Mouse (Mus musculus) adrenal gland, adult 2 months (tissue): ENCODE results near the gene Nbas. TPM values are rescaled to one million over a fixed set of nuclear protein-coding genes. Genes with fewer than 3 reads are reported as not detected.

ENCODE experiments used
- DNase-seq: peaks from one replicate; pipeline ENCODE4 v3.0.0; 2021
- polyA plus RNA-seq: library from polyadenylated mRNA; depleted of rRNA; stranded (reverse); fragments of >200 nt; gene quantifications from 2 replicates; pipeline ENCODE4 v1.2.3, GENCODE M21; 2012
- total RNA-seq, 2 experiments: library from RNA; stranded (reverse); gene quantifications; 2 replicates each; pipeline ENCODE4 v1.2.3; 2021

The Nbas gene
- total and polyA plus RNA-seq, 3 experiments, result 10.0 to 31.4 (median 23.2) TPM

DNA sequence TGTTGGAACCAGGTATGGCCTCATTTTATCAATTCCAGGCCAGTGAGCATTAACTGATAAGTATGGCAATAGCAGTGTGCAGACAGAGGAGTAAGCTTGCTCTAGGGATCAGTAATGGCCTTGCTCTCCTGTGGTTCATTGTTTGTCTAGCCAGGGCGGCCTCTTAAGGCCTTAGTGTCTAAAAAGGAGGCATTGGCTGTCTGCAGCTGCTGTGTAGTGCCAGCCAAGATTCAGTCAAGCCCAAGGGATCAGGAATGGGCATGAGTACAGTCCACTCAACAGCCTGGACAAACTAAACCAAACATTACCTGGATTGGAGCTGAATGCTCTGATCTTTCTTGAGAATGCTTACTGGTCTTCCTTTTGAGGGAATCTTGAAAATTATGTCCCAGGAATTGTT is 120.7 kb downstream of the Nbas start:
- DNase-seq, result no peak

DNA sequence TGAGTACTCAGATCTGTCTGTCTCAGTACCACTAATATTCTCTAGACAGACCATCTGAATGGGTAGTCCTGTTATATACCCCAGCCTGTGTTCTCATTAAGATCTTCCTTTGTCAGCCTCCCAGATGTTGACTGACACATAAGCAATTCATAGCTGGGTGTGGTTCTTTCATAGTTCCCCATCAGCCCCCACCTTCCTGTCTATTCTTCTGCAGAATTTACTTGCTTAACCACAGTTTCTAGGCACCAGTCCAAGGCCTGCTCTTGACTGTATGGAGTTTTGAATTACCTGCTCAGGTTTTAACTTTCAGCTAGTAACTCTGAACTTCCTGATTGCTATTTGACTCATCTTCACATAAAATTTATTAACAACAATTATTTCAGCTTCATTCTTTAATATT is 141.3 kb downstream of the Nbas start:
- no peak for DNase-seq

GRCm38 (mm10) chr12:13418651-13419050 is 149.7 kb downstream of the Nbas start:
- DNase-seq, result no peak

DNA sequence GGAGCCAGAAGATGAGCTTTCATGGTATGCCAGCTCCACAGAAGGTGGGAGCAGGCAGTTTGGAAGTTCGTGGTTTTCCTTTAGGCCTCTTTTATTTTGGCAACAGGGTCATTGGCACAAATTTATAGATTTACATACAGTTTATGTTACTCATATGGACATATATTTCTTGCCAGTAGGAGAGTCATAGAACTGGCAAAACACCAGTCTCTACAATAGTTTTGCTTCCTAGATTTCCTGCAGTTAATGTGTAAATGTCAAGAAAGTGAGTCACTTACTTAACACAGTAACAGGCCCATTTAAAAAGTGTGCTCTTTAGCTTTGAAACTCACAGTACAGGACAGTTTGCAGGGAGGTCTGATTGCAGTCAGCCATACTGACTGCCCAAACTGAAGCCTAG is 161.3 kb downstream of the Nbas start:
- DNase-seq, result no peak

DNA sequence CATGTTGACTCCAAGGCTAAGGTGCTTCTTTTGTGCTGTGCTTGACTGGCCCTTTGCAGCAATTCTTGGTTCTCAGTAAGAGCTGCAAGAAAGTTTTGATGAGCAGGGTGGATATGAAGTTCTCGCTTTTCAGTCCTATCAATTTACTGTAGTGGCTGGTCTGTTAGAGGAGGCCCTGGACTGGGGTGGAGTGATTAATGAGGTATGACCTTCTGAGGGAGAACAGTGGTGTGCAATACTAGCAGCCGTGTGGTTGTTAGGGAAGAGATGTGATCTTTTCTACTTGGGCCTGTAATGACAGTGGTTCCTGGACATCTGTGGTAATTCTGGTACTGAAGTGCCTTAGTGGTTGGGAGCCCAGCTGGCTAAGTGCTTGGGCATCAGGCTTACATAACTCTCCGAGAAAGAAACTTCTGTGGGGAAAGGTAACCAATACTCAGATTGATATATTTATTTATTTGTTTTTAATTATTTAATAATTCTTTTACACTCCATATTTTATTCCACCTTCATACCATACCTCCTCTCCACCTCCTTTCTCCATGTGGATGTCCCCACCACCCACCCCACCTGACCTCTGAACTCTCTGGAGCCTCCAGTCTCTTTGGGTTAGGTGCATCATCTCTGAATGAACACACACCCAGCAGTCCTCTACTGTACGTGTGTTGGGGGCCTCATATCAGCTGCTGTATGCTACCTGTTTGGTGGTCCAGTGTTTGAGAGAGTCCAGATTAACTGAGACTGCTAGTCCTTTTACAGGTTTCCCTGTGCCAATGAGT is 175.9 kb downstream of the Nbas start:
- no peak for DNase-seq

GRCm38 (mm10) chr12:13445486-13446065 is 176.6 kb downstream of the Nbas start:
- DNase-seq, result no peak

DNA sequence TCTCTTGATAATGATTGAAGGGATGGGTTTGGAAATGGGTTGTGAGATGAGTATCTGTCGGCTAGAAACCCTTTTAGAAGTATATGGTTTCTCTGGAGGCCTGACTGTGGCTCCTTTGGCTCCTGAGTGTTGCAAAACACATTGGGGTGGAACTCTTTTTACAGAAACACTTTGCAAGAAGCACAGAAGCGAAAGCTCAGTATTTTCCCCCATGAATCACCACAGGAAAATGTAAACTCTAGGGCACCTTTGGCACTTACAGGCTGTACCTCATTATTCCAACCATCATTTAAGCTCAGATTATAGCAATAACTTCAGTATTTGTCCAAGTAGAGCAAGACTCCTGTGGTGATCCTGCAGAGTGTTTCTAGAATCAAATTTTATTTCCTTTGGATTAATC is 180.0 kb downstream of the Nbas start:
- DNase-seq, result no peak

DNA sequence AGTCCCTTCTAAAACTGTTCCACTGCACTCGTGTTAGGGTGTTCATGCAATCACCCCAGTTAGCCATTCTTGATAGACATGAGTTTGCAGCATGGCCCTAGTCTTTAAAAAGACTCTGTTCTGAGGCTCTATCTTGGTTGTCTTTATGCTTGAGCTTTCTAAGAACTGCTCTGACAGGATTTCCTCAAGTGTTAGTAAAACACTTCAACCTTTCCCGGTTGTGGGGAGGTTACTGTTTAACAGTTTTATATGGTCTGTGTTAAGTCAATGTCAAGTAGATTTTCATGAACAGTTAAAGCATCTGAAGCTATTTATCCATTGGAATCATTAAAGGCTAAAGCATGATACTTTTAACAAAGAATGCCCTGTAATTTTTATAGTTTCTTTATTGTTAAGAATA is 183.1 kb downstream of the Nbas start:
- DNase-seq, result no peak

- DNase-seq, result no peak
Observed at GRCm38 (mm10) chr12:13460223-13460853, 191.4 kb downstream of the Nbas start.

DNA sequence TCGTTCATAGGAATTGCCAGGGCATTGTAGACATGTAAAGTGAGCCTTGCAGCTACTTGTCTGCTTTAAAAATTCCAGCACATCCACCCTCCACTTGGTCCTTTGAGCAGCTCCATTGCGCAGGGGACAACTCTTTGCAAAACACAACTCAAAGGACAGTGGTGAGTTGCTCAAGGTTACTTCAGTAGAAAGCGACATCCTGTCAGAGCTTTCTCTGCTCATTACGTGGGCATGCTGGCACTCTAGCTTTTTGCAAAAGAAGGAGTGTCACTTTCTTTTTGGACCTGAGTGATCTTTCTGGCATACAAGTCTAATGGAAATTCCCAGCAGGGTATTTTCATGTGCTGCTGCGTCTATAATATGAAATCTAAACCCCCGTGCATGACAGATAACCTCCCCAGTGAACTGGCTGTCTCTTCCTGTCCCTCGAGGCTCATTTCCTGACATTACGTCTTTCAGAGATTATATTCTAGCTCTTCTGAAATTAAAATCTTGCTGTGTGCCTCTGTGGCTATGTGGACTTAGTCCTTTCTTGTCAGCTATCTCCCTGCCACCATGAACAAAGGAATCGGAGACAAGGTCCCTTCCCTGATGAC is 192.7 kb downstream of the Nbas start:
- peak; percentile 31 for DNase-seq

DNA sequence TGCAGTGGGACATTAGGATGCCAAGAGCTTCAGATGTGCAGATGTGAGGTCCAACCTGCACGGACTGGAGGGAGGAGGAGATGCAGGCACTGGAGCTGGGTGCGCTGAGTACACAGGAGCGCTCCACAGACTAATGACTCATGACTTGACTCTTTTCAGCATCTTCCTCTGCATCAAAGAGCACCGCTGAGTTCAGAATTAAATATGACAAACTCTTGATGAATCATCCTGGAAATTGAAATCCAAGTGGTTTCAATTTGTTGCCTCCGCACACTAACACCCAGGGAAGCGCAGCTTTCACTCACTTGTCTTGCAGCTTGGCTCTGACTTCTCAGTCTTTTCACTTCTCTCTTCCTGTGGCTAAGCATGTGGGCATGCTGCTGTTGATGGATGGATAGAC is 193.5 kb downstream of the Nbas start:
- DNase-seq, result peak; percentile 30

GRCm38 (mm10) chr12:13465554-13465953 is 196.6 kb downstream of the Nbas start:
- no peak for DNase-seq

- no peak for DNase-seq
Observed at GRCm38 (mm10) chr12:13474881-13475280, 205.9 kb downstream of the Nbas start.

DNA sequence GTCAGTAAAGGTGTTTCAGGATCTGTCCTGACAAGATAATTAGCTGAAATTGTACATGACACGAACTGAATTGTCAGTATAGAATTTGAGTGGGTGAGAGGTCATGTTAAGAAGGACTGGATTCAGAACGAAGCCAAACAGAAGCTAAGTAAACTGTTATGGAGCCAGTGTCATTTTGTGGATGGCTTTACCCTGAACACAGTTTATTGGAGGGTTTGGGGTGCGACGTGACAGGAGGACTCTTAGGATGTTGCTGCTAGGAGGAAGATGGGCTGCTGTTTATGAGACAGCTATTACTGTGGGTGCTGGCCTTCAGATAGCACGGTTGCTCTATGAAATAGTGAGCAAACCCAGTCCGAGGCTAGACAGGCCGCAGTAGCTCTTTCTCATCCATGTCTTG is 210.2 kb downstream of the Nbas start:
- no peak for DNase-seq

GRCm38 (mm10) chr12:13486278-13486677 is 217.3 kb downstream of the Nbas start:
- no peak for DNase-seq

- no peak for DNase-seq
Observed at GRCm38 (mm10) chr12:13497211-13497610, 228.3 kb downstream of the Nbas start.

- no peak for DNase-seq
Observed at GRCm38 (mm10) chr12:13499237-13499889, 230.4 kb downstream of the Nbas start.

DNA sequence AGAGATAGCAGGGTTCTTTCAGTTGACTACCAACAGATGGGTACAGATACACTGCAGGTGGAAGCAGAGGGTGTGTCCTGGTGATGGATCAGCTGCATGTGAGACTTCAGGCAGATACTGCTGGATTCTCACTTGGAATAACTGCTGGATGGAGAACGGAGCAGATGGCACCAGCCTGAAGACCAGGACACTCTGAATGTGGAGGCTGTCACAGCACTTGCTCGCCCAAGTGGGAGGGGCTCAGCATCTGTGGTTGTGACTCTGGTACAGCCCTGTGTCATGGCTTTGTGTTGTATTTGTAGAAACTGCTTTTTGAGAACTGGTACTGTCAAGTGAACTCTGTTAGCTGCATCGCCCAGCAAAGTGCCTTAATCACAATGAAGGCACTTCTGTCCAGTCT is 231.3 kb downstream of the Nbas start:
- DNase-seq, result no peak

DNA sequence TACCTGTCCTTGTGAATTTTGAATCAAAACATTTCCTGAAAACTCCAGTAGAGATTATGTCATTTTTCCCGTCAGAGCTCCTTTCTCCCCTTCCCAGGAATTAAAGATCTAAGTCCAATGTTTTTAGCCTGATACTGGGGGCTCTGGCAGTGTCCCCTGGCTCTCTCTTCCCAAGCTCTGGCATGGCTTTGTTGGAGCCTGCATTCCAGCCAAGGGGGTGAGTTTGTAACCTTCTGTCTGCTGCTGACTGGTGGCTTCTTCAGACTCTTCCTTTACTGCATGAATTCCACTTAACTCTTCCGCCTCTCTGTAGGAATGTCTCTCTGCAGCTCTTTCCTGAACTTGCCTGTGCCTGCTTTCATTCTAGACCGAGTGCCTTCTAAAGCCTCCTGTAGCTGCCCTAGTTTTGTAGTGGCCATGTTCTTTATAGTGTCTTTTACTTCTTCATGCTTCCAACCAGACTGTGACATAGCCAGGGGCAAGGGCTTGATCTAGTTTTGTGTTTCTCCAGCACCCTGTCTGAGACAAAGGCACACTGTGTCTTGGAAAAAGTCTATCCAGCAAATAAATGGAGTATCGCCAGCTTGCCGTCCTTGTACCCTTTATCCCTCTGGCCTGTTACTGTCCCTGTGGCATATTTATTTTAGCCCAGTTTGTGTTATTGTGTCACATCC is 236.0 kb downstream of the Nbas start:
- DNase-seq, result no peak

GRCm38 (mm10) chr12:13518082-13518481 is 249.1 kb downstream of the Nbas start:
- DNase-seq, result no peak

DNA sequence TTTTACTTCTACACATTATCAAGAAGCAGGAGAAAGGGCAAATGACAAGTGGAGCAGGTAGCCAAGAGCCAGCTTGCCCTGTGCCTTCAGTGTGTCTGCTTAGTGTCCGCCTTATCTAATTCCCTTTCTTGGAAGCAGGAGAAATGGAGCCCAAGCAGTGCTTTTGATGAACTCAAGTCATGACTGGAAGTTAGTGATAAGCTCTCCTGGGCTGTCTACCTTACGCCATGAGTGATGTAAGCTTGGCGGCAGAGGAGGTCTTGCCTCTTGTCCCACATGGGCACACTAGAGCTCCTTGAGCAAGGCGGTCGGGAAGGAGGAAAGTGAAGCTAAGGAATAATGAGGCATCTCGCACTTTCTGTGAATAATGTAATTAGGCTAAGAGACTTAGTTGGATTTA is 250.5 kb downstream of the Nbas start:
- no peak for DNase-seq
